Mouse (Mus musculus) Muller cell, postnatal 12 days (primary cell): ENCODE measurements around the gene Slc19a3.
A peak's percentile ranks its signal among the peaks of the same experiment; 100 is the strongest.
"Not testable (repeated sequence)": the region's sequence is repeated elsewhere in the genome, so short reads cannot be mapped to it uniquely, and the experiment has no call there.

Source experiments
- DNase-seq: peaks from one replicate; pipeline ENCODE4 v3.0.0-alpha.2; 2015; ENCODE audit errors: inconsistent ontology term

Slc19a3 gene

GRCm38 (mm10) chr1:83007471-83007870 is 30.8 kb downstream of the Slc19a3 start:
- no peak for DNase-seq

- DNase-seq, result peak; percentile 14
Observed at GRCm38 (mm10) chr1:83006218-83007179, 31.7 kb downstream of the Slc19a3 start.

GRCm38 (mm10) chr1:83000306-83000705 is 37.9 kb downstream of the Slc19a3 start, which contains the start of gene Gm47959:
Gene Gm47959 (plus strand): TSS chr1:83000548.
- DNase-seq, result not testable (repeated sequence)

- no peak for DNase-seq
Observed at GRCm38 (mm10) chr1:82993947-82994346, 44.3 kb downstream of the Slc19a3 start.

- no peak for DNase-seq
Observed at GRCm38 (mm10) chr1:82992093-82992492, 46.2 kb downstream of the Slc19a3 start.

- no peak for DNase-seq
Observed at GRCm38 (mm10) chr1:82991596-82991995, 46.7 kb downstream of the Slc19a3 start.

- DNase-seq, result no peak
Observed at GRCm38 (mm10) chr1:82991062-82991461, 47.2 kb downstream of the Slc19a3 start.

- DNase-seq, result peak; percentile 67
Observed at GRCm38 (mm10) chr1:82987530-82988198, 50.6 kb downstream of the Slc19a3 start.

GRCm38 (mm10) chr1:82986738-82987137 is 51.5 kb downstream of the Slc19a3 start:
- no peak for DNase-seq

- DNase-seq, result no peak
Observed at GRCm38 (mm10) chr1:82977840-82978239, 60.4 kb downstream of the Slc19a3 start.

GRCm38 (mm10) chr1:82975750-82976149 is 62.5 kb downstream of the Slc19a3 start:
- DNase-seq, result no peak

GRCm38 (mm10) chr1:82974342-82974741 is 63.9 kb downstream of the Slc19a3 start:
- DNase-seq, result no peak

GRCm38 (mm10) chr1:82973901-82974300 is 64.3 kb downstream of the Slc19a3 start:
- DNase-seq, result no peak

GRCm38 (mm10) chr1:82973244-82973643 is 65.0 kb downstream of the Slc19a3 start:
- no peak for DNase-seq

GRCm38 (mm10) chr1:82972046-82972445 is 66.2 kb downstream of the Slc19a3 start:
- DNase-seq, result peak; percentile 53

GRCm38 (mm10) chr1:82966413-82966812 is 71.8 kb downstream of the Slc19a3 start:
- no peak for DNase-seq
